Mouse (Mus musculus): ENCODE data around the gene Lman1l.

Gene Lman1l

GRCm38 (mm10) chr9:57624295-57624694 is 3.7 kb upstream of the Lman1l start:
- no peak for DNase-seq (ENCODE audit: low read depth in 1 of 2, low spot score in 2 of 2)

- no peak for DNase-seq (ENCODE audit: low read depth in 1 of 2, low spot score in 2 of 2)
Measured at GRCm38 (mm10) chr9:57618854-57619253, 1.7 kb downstream of the Lman1l start.

- DNase-seq (ENCODE audit: low read depth in 1 of 2, low spot score in 2 of 2) = no peak
Measured at GRCm38 (mm10) chr9:57617556-57618169, 2.9 kb downstream of the Lman1l start.

- DNase-seq (ENCODE audit: low read depth in 1 of 2, low spot score in 2 of 2) = no peak
Measured at GRCm38 (mm10) chr9:57614786-57615185, 5.8 kb downstream of the Lman1l start.

GRCm38 (mm10) chr9:57613975-57614374 is 6.6 kb downstream of the Lman1l start:
- DNase-seq (ENCODE audit: low read depth in 1 of 2, low spot score in 2 of 2) = no peak

- no peak for DNase-seq (ENCODE audit: low read depth in 1 of 2, low spot score in 2 of 2)
Measured at GRCm38 (mm10) chr9:57612587-57612986, 8.0 kb downstream of the Lman1l start.

GRCm38 (mm10) chr9:57610359-57610826 is 10.2 kb downstream of the Lman1l start:
- DNase-seq (ENCODE audit: low read depth in 1 of 2, low spot score in 2 of 2) = no peak

GRCm38 (mm10) chr9:57609803-57610202 is 10.8 kb downstream of the Lman1l start:
- DNase-seq (ENCODE audit: low read depth in 1 of 2, low spot score in 2 of 2) = no peak

GRCm38 (mm10) chr9:57606139-57606851 is 14.3 kb downstream of the Lman1l start, which contains the start of gene Cplx3:
Gene Cplx3, minus strand, starts transcription at chr9:57606281.
- DNase-seq (ENCODE audit: low read depth in 1 of 2, low spot score in 2 of 2) = no peak

- DNase-seq (ENCODE audit: low read depth in 1 of 2, low spot score in 2 of 2) = no peak
Measured at GRCm38 (mm10) chr9:57605503-57605902, 15.1 kb downstream of the Lman1l start.

GRCm38 (mm10) chr9:57604875-57605274 is 15.7 kb downstream of the Lman1l start:
- DNase-seq (ENCODE audit: low read depth in 1 of 2, low spot score in 2 of 2) = no peak

- no peak for DNase-seq (ENCODE audit: low read depth in 1 of 2, low spot score in 2 of 2)
Measured at GRCm38 (mm10) chr9:57602098-57602497, 18.5 kb downstream of the Lman1l start.

- no peak for DNase-seq (ENCODE audit: low read depth in 1 of 2, low spot score in 2 of 2)
Measured at GRCm38 (mm10) chr9:57601353-57601706, 19.2 kb downstream of the Lman1l start.

- DNase-seq (ENCODE audit: low read depth in 1 of 2, low spot score in 2 of 2) = no peak
Measured at GRCm38 (mm10) chr9:57600620-57601352, 19.8 kb downstream of the Lman1l start.

GRCm38 (mm10) chr9:57598851-57599563 is 21.6 kb downstream of the Lman1l start:
- DNase-seq (ENCODE audit: low read depth in 1 of 2, low spot score in 2 of 2) = no peak

- no peak for DNase-seq (ENCODE audit: low read depth in 1 of 2, low spot score in 2 of 2)
Measured at GRCm38 (mm10) chr9:57597929-57598382, 22.6 kb downstream of the Lman1l start.

- DNase-seq (ENCODE audit: low read depth in 1 of 2, low spot score in 2 of 2) = no peak
Measured at GRCm38 (mm10) chr9:57597265-57597664, 23.3 kb downstream of the Lman1l start.

GRCm38 (mm10) chr9:57594174-57594509 is 26.4 kb downstream of the Lman1l start:
- DNase-seq (ENCODE audit: low read depth in 1 of 2, low spot score in 2 of 2) = no peak

- no peak for DNase-seq (ENCODE audit: low read depth in 1 of 2, low spot score in 2 of 2)
Measured at GRCm38 (mm10) chr9:57593454-57594173, 27.0 kb downstream of the Lman1l start.

GRCm38 (mm10) chr9:57590726-57591125 is 29.8 kb downstream of the Lman1l start:
- DNase-seq (ENCODE audit: low read depth in 1 of 2, low spot score in 2 of 2) = no peak

All from monocyte, adult 2 months (primary cell).